Mouse (Mus musculus): ENCODE measurements at regions not wholly inside any gene's neighbourhood (a gene's known extent, or its start where the extent isn't known, plus 50 kb on each side); places are given as distances from the start of the nearest gene placed in this dataset.

DNA sequence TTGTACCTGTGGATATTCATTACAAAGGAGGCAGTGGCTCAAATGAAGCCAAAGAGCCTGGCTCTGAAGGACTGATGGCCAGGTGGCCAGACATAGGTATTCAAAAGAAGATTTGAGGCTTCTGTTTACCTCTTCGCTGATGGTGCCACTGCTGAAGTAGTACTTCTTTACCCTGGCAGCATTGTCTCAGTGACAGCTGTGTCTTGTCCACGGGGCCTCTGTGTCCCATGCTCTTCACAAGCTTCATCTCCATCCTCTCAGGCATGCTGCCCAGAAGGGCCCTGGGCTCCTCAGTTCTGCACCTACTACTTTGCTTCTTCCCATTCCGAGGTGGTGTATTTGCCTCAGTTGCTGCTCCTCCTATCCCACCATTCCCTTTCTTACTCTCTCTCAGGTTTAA, 1257.9 kb upstream of the A1bg start:
- TF ChIP-seq POLR2A (IDR thresholded peaks at IDR 0.05; ENCODE audit: low read depth, low read length) (no peak), CTCF (IDR thresholded peaks at IDR 0.05; ENCODE audit: extremely low read depth, insufficient read depth, insufficient read length, insufficient replicate concordance) (no peak)

Measured in spleen, adult 2 months (tissue).